Mouse (Mus musculus): Measurements from ENCODE around the gene Hyou1. TPM values are rescaled to one million over a fixed set of nuclear protein-coding genes. Genes with fewer than 3 reads are reported as not detected.
"Not testable (repeated sequence)": the region's sequence is repeated elsewhere in the genome, so short reads cannot be mapped to it uniquely, and the experiment has no call there.

The Hyou1 gene
- polyA plus RNA-seq, 1 experiment from 2014 or later: 35.8 TPM

GRCm38 (mm10) chr9:44396684-44397411 is 17.6 kb downstream of the Hyou1 start, which contains the start of gene Slc37a4:
Gene Slc37a4, plus strand, starts transcription at chr9:44396852.
- peaks cover 31% of the 10 kb centered on the region for H3K36me3 ChIP-seq
- no peaks in the 10 kb centered on the region for H3K27me3 ChIP-seq
- H3K4me2 ChIP-seq (replicated peaks): peak within 1 kb of the TSS; percentile 95
- ATAC-seq (ENCODE audit: low FRiP score): peak; percentile 98
- H3K9ac ChIP-seq: peak within 1 kb of the TSS; percentile 90
- peak within 1 kb of the TSS; percentile 78 for H3K4me3 ChIP-seq
- peaks cover 30% of the 10 kb centered on the region for H3K4me1 ChIP-seq
- no peaks in the 10 kb centered on the region for H3K9me3 ChIP-seq (replicated peaks)
- under 1% methylated on average over 43 of the region's 43 CpGs for WGBS
- H3K27ac ChIP-seq: peak within 1 kb of the TSS; percentile 91

GRCm38 (mm10) chr9:44398087-44398486 is 18.8 kb downstream of the Hyou1 start:
- no peak for ATAC-seq (ENCODE audit: low FRiP score)
- Histone ChIP-seq H3K36me3 (peaks cover 37% of the 10 kb centered on the region), H3K9ac (peak overlapping the region; percentile 90), H3K9me3 (replicated peaks) (no peaks in the 10 kb centered on the region), H3K4me3 (peak overlapping the region; percentile 78), H3K27me3 (no peaks in the 10 kb centered on the region), H3K4me1 (peaks cover 30% of the 10 kb centered on the region), H3K27ac (peak overlapping the region; percentile 91), H3K4me2 (replicated peaks) (peak overlapping the region; percentile 95)
- WGBS: 20% methylated on average over 4 of the region's 4 CpGs

GRCm38 (mm10) chr9:44398551-44398950 is 19.3 kb downstream of the Hyou1 start:
- H3K36me3 ChIP-seq: peaks cover 42% of the 10 kb centered on the region
- H3K4me1 ChIP-seq: peaks cover 30% of the 10 kb centered on the region
- peak overlapping the region; percentile 95 for H3K4me2 ChIP-seq (replicated peaks)
- peak overlapping the region; percentile 78 for H3K4me3 ChIP-seq
- peak overlapping the region; percentile 91 for H3K27ac ChIP-seq
- WGBS: 76% methylated on average over 9 of the region's 9 CpGs
- peak overlapping the region; percentile 90 for H3K9ac ChIP-seq
- no peaks in the 10 kb centered on the region for H3K27me3 ChIP-seq
- ATAC-seq (ENCODE audit: low FRiP score): no peak
- H3K9me3 ChIP-seq (replicated peaks): no peaks in the 10 kb centered on the region

- no peaks in the 10 kb centered on the region for H3K9me3 ChIP-seq (replicated peaks)
- peak overlapping the region; percentile 95 for H3K4me2 ChIP-seq (replicated peaks)
- peaks cover 30% of the 10 kb centered on the region for H3K4me1 ChIP-seq
- no peak overlapping the region for H3K4me3 ChIP-seq
- no peaks in the 10 kb centered on the region for H3K27me3 ChIP-seq
- peak overlapping the region; percentile 38 for H3K9ac ChIP-seq
- H3K27ac ChIP-seq: no peak overlapping the region
- WGBS: 84% methylated on average over 13 of the region's 13 CpGs
- H3K36me3 ChIP-seq: peaks cover 49% of the 10 kb centered on the region
- no peak for ATAC-seq (ENCODE audit: low FRiP score)
Observed at GRCm38 (mm10) chr9:44399114-44399794, 20.0 kb downstream of the Hyou1 start.

GRCm38 (mm10) chr9:44399795-44400114 is 20.5 kb downstream of the Hyou1 start:
- Histone ChIP-seq H3K27ac (no peak overlapping the region), H3K36me3 (peaks cover 54% of the 10 kb centered on the region), H3K9me3 (replicated peaks) (no peaks in the 10 kb centered on the region), H3K27me3 (no peaks in the 10 kb centered on the region), H3K4me3 (no peak overlapping the region), H3K4me2 (replicated peaks) (peak overlapping the region; percentile 95; the same call in 1 of the 2 replicates), H3K9ac (peak overlapping the region; percentile 38; the same call in 1 of the 2 replicates), H3K4me1 (peaks cover 30% of the 10 kb centered on the region)
- ATAC-seq (ENCODE audit: low FRiP score): no peak
- WGBS: 91% methylated on average over 6 of the region's 6 CpGs

- no peak for ATAC-seq (ENCODE audit: low FRiP score)
- 78% methylated on average over 4 of the region's 4 CpGs for WGBS
- Histone ChIP-seq H3K9ac (no peak overlapping the region), H3K27ac (no peak overlapping the region), H3K4me3 (no peak overlapping the region), H3K36me3 (peaks cover 59% of the 10 kb centered on the region), H3K4me1 (peaks cover 37% of the 10 kb centered on the region), H3K4me2 (replicated peaks) (no peak overlapping the region), H3K27me3 (no peaks in the 10 kb centered on the region), H3K9me3 (replicated peaks) (no peaks in the 10 kb centered on the region)
Observed at GRCm38 (mm10) chr9:44401081-44401480, 21.8 kb downstream of the Hyou1 start.

GRCm38 (mm10) chr9:44405011-44405410 is 25.7 kb downstream of the Hyou1 start:
- no peak overlapping the region for H3K27ac ChIP-seq
- WGBS: 79% methylated on average over 3 of the region's 3 CpGs
- peaks cover 16% of the 10 kb centered on the region for H3K4me1 ChIP-seq
- H3K27me3 ChIP-seq: no peaks in the 10 kb centered on the region
- peaks cover 62% of the 10 kb centered on the region for H3K36me3 ChIP-seq
- no peak overlapping the region for H3K9ac ChIP-seq
- H3K4me3 ChIP-seq: no peak overlapping the region
- no peak overlapping the region for H3K4me2 ChIP-seq (replicated peaks)
- no peaks in the 10 kb centered on the region for H3K9me3 ChIP-seq (replicated peaks)
- no peak for ATAC-seq (ENCODE audit: low FRiP score)

- WGBS: under 1% methylated on average over 51 of the region's 51 CpGs
- no peaks in the 10 kb centered on the region for H3K27me3 ChIP-seq
- peak within 1 kb of the TSS; percentile 96 for H3K27ac ChIP-seq
- peak within 1 kb of the TSS; percentile 85 for H3K9ac ChIP-seq
- H3K36me3 ChIP-seq: peaks cover 62% of the 10 kb centered on the region
- H3K4me2 ChIP-seq (replicated peaks): peak within 1 kb of the TSS; percentile 84
- H3K9me3 ChIP-seq (replicated peaks): no peaks in the 10 kb centered on the region
- H3K4me3 ChIP-seq: peak within 1 kb of the TSS; percentile 90
- H3K4me1 ChIP-seq: peaks cover 16% of the 10 kb centered on the region
- ATAC-seq (ENCODE audit: low FRiP score): peak; percentile 97
Observed at GRCm38 (mm10) chr9:44406906-44407751, 27.8 kb downstream of the Hyou1 start, which contains the start of the genes Rps25 and Trappc4. Gene Rps25, plus strand, starts transcription at chr9:44407139. Gene Trappc4, minus strand, starts transcription at chr9:44407600.

GRCm38 (mm10) chr9:44407752-44408097 is 28.4 kb downstream of the Hyou1 start:
- H3K4me2 ChIP-seq (replicated peaks): peak overlapping the region; percentile 84
- ATAC-seq (ENCODE audit: low FRiP score): no peak
- H3K9ac ChIP-seq: peak overlapping the region; percentile 85
- peaks cover 62% of the 10 kb centered on the region for H3K36me3 ChIP-seq
- peaks cover 16% of the 10 kb centered on the region for H3K4me1 ChIP-seq
- no peaks in the 10 kb centered on the region for H3K9me3 ChIP-seq (replicated peaks)
- H3K27me3 ChIP-seq: no peaks in the 10 kb centered on the region
- under 1% methylated on average over 24 of the region's 24 CpGs for WGBS
- H3K27ac ChIP-seq: peak overlapping the region; percentile 96
- H3K4me3 ChIP-seq: peak overlapping the region; percentile 90

- H3K27me3 ChIP-seq; H3K27ac ChIP-seq; ATAC-seq (ENCODE audit: low FRiP score); H3K9me3 ChIP-seq (replicated peaks): not testable (repeated sequence)
- Histone ChIP-seq H3K9ac (peak overlapping the region; percentile 85; the same call in 1 of the 2 replicates), H3K4me2 (replicated peaks) (peak overlapping the region; percentile 84), H3K4me3 (peak overlapping the region; percentile 90), H3K4me1 (peaks cover 16% of the 10 kb centered on the region), H3K36me3 (peaks cover 62% of the 10 kb centered on the region)
- WGBS: 86% methylated on average over 9 of the region's 9 CpGs
Observed at GRCm38 (mm10) chr9:44408693-44409092, 29.4 kb downstream of the Hyou1 start.

GRCm38 (mm10) chr9:44410647-44411336 is 31.5 kb downstream of the Hyou1 start:
- H3K9ac ChIP-seq: no peak overlapping the region
- no peaks in the 10 kb centered on the region for H3K9me3 ChIP-seq (replicated peaks)
- 91% methylated on average over 2 of the region's 2 CpGs for WGBS
- no peak for ATAC-seq (ENCODE audit: low FRiP score)
- peaks cover 56% of the 10 kb centered on the region for H3K36me3 ChIP-seq
- no peak overlapping the region for H3K4me2 ChIP-seq (replicated peaks)
- H3K27me3 ChIP-seq: no peaks in the 10 kb centered on the region
- H3K4me3 ChIP-seq: no peak overlapping the region
- peaks cover 12% of the 10 kb centered on the region for H3K4me1 ChIP-seq
- no peak overlapping the region for H3K27ac ChIP-seq

All from hindbrain, embryonic 12.5 days (tissue).